Mouse (Mus musculus): ENCODE data around the gene Gm45808.

Gene Gm45808

DNA sequence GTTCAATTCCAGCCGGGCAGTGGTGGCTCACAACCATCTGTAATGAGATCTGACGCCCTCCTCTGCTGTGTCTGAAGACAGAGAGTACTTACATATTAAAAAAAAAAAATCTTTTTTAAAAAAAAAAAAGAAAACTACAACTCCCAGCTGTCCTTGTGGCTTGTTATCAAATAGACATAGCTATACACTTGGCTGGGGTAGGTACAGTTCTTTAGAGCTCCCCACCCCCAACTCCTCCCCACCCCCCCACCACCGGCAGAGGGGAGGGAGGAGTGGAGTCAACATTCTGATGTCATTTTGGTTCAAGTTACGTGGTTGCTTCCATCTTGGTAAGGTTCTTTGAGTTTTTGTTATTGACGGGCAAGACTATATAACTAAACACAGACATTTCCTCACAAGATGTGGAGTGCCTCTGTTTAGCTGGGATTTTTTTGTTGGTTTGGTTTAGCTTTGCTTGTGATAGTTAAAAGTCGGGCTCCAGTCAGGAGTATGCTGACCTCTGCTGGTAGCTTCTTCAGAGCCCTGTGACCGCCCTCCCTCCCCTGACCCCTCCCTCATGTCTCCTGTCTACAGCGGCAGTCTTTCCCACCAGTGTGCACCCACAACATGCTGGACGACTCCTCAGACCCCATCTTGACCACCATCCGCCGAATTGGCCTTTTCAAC, 39.2 kb downstream of the Gm45808 start:
- in situ Hi-C loops (cut with MboI) = no loop called here

DNA sequence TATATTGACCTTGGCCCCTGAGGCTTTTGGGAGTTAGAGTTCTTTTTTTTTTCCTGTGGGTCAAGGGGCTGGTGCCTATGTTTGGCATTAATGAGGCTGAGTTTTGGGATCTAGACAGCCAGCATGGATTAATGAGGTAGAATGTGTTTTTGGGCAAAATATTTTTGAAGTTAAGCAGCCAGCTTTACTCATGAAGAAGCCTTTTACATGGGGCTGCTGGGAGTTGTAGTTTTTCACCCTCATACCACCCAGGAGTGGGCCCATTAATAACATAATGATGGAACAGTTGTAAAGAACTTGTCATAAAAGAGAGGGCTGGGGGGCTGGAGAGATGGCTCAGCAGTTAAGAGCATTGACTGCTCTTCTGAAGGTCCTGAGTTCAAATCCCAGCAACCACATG, 40.0 kb downstream of the Gm45808 start:
- in situ Hi-C loops (cut with MboI) = no loop called here

DNA sequence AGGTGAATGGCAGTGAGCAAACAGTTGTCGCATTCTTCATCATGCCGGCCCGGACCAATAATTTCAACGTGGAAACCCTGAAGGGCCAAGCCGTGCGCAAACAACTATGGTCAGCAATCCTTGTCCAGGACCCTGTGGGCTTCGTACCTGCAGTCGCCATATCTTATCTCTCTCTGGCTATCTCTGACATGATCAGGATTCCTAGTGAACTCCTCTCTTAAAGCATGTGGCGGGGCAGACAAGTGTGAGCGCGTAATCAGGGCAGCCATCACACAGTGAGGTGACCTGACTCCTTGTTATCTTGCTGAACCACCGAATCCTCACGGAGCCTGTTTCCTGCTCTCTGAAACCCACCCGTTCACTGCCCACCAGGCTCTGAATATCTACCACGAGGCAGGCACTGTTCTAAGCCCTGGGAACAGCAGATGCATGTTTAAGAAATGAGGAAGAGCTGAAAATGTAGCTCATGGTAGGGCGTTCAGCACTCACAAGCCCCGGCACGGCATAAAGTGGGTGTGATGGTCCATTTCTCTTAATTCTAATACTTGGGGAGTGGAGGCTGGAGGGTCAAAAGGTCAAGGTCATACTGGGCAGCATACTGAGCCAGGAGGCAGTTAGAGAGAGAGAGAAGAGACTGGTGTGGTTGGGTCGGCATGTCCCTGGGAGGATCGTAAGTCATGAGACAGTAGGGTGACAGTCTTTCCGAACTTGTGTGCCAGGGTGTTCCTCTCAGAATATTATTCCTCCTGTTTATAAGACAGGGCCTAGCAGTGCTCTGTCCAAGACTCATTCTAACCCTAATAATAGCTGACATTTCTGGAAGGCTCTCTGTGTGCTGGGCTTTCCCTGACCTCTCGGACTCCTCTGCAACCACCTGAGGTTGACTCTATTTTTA, 42.8 kb downstream of the Gm45808 start:
- in situ Hi-C loops (cut with MboI) = no loop called here

DNA sequence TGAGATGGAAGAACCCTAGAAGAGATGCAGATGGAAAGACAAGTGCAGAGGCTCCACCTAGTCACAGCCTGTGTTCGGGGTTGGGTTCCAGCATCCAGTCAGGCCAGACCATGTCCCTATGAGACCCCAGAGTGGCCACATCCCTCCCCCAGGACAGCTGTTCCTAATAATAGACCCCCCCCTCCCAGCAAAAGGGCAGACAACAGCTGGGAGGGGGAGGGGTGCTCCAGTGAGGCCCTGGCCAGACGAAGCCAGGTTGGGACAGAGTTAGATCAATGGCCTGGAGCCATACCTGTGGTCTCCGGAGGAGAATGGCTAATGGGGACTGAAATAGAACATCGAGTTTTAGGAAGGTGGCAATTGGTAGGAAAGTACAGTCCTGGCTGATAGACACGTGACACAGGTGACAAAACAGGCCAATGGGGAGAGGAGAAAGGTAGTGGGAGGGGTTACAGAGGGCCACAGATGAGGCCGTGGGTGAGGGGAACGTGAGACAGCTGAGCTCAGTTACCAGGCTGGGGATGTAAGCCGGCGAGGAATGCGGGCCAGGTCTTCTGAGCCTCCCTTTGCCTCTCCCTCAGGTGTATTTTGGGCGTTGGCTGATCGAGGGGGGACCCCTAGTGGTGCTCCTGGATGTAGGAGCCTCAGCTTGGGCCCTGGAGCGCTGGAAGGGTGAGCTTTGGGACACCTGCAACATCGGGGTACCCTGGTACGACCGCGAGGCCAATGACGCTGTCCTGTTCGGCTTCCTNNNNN, 48.9 kb downstream of the Gm45808 start, which contains the start of gene Ruvbl2:
Ruvbl2 (minus strand) TSS at position 576 of the 756 bp plus-strand sequence.
- in situ Hi-C loops (cut with MboI) = no loop called here

DNA sequence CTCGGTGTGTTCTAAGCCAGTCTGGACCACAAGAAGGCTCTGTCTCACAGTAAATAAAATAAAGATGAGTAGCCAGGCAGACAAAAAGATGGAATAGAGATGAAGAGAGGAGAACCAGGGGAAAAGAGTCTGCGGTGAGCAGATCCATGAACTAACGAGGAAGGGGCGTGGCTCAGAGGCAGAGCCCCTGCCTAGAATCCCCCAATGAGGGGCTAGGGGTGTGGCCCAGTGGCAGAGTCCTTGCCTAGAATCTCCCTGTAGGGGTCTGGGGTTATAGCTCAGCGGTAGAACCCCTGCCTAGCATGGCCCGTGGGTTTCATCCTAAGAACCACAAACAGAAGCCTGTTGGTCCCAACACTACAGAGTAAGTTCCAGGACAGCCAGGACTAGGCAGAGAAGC, 49.6 kb downstream of the Gm45808 start:
- in situ Hi-C loops (cut with MboI) = no loop called here

DNA sequence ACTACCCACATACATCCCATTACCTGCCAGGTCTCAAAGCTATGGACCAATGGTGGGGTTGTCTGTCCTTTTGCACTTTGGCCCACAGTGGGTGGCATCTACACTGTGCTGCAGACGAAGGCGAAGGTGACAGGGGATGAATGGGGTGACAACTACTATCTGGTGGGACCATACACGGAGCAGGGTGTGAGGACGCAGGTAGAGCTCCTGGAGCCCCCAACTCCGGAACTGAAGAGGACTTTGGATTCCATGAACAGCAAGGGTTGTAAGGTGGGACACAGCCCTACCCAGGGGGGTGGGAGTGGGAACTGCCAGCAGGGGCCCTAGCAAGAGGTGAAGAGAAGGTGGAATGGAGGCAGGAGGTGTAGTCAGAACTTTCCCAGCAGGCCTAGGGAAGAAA, 50.2 kb downstream of the Gm45808 start:
- in situ Hi-C loops (cut with MboI) = no loop called here

DNA sequence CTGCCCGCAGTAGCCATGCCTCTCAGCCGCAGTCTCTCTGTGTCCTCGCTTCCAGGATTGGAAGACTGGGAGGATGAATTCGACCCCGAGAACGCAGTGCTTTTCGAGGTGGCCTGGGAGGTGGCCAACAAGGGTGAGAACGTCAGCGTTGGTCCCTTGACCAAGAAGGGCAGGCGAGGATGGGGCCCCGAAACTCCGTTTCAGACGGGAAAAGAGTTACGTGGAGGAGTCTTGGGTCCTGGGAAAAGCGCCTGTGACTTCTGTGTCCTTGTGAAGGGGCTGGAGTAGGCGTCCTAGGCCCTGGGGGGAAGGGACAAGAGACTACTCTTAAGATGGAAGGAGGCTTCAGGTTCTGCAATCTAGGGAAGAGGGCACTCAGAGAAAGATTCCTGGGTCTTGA, 51.6 kb downstream of the Gm45808 start:
- in situ Hi-C loops (cut with MboI) = no loop called here

DNA sequence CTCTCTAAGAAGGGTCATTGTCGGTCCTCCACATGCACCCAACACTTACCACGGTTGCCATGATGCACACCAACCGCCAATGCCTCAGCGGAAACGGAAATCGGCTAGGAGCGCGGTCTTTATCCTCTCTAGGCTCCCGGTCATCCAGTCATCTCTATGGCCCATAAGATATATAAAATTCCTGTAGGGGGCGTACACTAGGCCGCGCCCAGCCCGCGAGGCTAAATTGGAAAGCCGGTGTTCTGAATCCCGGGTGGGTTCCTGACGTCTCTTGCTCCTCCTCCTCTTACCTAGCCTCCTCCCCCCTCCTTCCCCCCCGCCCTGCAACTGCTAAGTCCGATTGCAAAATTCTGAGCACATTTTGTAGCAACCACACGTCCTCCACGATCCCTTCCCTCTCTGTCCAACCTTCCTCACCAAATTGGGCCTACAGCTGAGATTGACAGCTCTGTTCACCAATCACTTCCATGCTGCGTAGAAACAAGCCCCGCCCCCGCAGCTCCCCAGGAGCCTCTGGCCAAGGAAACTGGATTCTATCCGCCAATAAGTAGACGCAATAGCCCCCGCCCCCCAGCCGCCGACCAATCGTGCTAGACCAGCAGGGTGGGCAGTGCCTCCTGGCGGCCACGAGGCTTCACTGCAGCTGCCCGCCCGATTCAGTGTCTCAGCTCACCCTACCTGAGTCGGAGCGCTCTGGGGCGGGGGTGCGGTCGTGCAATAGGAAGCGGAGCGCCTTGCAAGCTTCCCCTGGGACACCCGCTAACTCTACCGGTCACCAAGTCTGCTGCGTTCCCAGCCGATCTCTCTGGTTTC, 52.2 kb downstream of the Gm45808 start, which contains the start of gene Gys1:
Gys1 (plus strand) TSS at position 642 of the 813 bp plus-strand sequence.
- in situ Hi-C loops (cut with MboI) = no loop called here

DNA sequence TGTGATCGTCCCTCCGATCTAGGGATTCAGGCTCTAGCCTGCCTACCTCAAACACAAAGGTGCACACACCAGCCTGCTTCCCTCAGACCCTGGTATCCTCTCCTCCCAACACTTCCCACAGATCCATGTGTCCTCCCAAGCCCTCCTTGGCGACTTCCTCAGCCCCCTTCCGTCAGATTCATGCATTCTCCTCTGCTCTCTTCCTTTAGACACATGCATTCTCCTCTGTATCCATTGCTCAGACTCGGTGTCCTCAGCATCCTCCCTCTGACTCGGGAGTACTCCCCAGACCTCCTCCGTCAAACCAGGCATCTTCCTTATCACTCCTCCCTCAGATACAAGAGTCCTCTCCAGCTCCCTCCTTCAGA, 52.8 kb downstream of the Gm45808 start:
- in situ Hi-C loops (cut with MboI) = no loop called here

DNA sequence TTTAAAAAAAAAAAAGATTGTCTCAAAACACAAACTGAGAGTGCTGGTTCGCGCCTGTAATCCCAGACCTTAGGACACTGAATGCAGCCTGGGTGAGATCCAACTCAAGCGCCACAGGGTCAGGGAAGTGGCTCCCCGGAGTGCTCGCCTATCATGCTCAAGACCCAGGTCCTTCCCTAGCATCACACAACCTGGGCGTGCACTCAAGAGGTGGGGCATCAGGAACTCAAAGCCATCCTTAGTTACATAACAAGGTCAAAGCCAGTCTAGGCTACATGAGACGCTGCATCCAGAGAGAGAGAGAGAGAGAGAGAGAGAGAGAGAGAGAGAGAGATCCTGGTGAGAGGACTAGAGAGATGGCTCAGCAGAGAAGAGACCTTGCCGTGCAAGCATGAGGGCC, 60.1 kb downstream of the Gm45808 start:
- in situ Hi-C loops (cut with MboI) = no loop called here

DNA sequence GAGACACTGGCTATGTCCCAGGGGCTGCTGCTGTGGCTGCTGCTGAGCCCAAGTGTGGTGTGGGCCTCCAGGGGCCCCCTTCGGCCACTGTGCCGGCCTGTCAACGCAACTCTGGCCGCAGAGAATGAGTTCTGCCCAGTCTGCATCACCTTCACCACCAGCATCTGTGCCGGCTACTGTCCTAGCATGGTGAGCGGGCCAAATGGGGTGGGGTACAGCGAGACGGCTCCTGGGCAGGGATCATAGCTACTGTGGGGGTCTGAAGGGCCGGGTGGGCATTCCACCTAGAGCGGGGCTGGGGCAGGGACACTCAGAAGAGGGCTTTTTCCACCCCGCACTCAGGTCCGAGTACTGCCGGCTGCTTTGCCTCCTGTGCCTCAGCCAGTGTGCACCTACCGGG, 65.4 kb downstream of the Gm45808 start:
- in situ Hi-C loops (cut with MboI) = no loop called here

DNA sequence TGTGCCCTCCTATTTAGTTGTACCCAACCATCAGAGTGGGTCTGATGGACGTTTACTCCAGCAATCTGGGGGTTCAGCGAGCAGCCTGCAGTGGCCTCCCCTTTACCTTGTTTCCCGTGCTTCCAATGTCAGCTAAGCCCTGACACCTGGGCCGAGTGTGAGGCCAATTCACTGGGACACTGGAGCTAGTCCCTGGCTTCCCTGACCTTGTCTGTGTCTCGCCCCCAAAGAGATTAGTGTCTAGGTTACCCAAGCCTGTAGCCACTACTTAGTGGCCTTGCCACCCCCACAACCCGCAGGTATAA, 66.0 kb downstream of the Gm45808 start, which contains the start of gene Lhb:
Lhb (plus strand) TSS at position 206 of the 305 bp plus-strand sequence.
- in situ Hi-C loops (cut with MboI) = no loop called here

DNA sequence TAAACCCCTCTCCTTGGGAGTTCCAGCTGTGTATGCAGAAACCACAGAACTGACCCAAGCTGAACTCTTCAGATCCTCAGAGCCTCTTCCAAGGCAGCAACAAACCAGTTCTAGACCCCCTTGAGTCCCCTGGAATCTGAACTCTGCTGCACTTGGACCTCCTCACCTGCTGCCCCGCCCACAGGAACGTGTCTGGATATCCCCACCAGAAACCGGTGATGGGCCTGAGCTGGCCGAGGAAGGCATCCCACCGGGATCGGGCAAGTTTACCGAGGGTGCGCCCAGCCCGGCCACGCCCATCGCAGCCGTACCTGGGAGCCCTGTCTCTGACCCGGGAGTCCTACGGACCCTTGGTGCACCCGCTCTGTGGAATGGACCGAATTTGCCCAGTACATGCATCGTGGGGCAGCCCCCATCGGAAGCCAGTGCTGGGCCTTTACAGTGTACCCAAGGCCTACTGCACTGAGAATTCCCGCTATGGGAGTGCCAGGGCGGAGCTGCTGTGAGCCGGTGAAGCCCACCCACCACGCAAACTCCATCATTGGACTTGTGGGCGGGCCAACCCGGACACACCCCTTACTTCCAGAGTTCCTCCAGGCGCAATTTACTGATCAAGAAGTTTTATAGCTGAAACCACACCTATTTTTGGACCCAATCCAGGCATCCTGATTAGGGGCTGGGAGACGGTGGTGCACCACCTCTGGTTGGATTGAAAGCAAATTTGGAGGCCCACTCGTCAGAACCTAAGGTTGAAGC, 66.6 kb downstream of the Gm45808 start:
- in situ Hi-C loops (cut with MboI) = no loop called here

DNA sequence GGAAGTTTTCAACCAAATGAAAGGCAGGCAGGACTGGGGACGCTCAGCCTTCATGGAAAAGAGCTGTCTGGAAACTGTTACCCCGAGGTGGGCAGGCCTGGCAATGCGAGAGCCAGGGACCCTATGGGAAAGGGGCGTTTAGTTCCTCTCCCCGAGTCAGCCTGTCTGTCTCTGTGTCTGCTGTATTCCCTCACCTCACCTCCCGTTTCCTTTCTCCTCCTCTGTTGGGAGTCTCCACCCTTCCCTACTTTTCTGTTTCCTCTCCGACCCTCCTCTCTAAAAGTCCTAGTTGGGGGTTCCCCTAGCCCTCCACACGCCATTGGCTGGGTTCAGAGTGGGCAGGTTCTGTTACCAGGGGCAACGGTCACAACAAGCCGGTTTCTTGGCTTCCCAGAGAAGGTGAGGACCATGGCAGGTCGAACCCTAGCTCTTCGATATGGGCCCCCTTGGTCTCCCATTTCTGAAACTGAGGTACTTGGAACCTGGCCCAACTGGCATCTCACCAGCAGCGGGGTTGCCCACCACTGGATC, 68.6 kb downstream of the Gm45808 start:
- in situ Hi-C loops (cut with MboI) = no loop called here
